Mouse (Mus musculus) midbrain, postnatal 0 days (tissue): Measurements from ENCODE around the gene Msrb3. TPM values are rescaled to one million over a fixed set of nuclear protein-coding genes. Genes with fewer than 3 reads are reported as not detected.

Experiments used
- ATAC-seq: fragments of 200-750 bp; cut with Nextera tagmentation; 2 replicates; pipeline ENCODE4 v1.8.0; 2017; ENCODE audit warnings: moderate number of reproducible peaks, mild to moderate bottlenecking, moderate TSS enrichment, moderate library complexity; ENCODE audit not compliant: low FRiP score
- DNase-seq: peaks from one replicate; pipeline ENCODE4 v3.0.0-alpha.2; 2015; ENCODE audit warnings: low spot score
- H3K27ac ChIP-seq: fragments of 300-500 bp; sonication (generic); 2 replicates; pipeline ENCODE4 v1.5.1; 2014; ENCODE audit warnings: low read depth, mild to moderate bottlenecking, low read length, mixed read lengths
- H3K27me3 ChIP-seq: fragments of 300-500 bp; sonication (generic); 2 replicates; pipeline ENCODE4 v1.6.1; 2014; ENCODE audit warnings: low read length, control low read depth, mixed read lengths; ENCODE audit not compliant: insufficient read depth
- H3K36me3 ChIP-seq: fragments of 300-500 bp; sonication (generic); 2 replicates; pipeline ENCODE4 v1.6.1; 2014; ENCODE audit warnings: low read length, control low read depth, mixed read lengths; ENCODE audit not compliant: insufficient read depth
- H3K4me1 ChIP-seq: fragments of 300-500 bp; sonication (generic); 2 replicates; pipeline ENCODE4 v1.6.1; 2014; ENCODE audit warnings: mild to moderate bottlenecking, control low read depth, antibody characterized with exemption, low read length, mixed read lengths; ENCODE audit not compliant: insufficient read depth
- H3K4me2 ChIP-seq: fragments of 300-500 bp; sonication (generic); 2 replicates; pipeline ENCODE4 v1.6.1; 2014; ENCODE audit warnings: low read depth, mild to moderate bottlenecking, low read length, mixed read lengths; ENCODE audit not compliant: poor library complexity, severe bottlenecking
- H3K4me3 ChIP-seq: fragments of 300-500 bp; sonication (generic); 2 replicates; pipeline ENCODE4 v1.5.1; 2014; ENCODE audit warnings: low read depth, mild to moderate bottlenecking, low read length, moderate library complexity
- H3K9ac ChIP-seq: fragments of 300-500 bp; sonication (generic); replicated peaks from 2 replicates; pipeline ENCODE4 v1.6.1; 2014; ENCODE audit warnings: mild to moderate bottlenecking, low read length, moderate library complexity, mixed read lengths; ENCODE audit not compliant: poor library complexity, severe bottlenecking
- H3K9me3 ChIP-seq: fragments of 300-500 bp; sonication (generic); 2 replicates; pipeline ENCODE4 v1.6.1; 2016; ENCODE audit warnings: low read length, control low read depth
- CTCF ChIP-seq: IDR thresholded peaks from 2 replicates; pipeline ENCODE4 v1.5.1; 2016; ENCODE audit warnings: antibody characterized with exemption, mild to moderate bottlenecking
- WGBS: fragments of 180-500 bp; shearing (Covaris S2); extraction: QIAGEN DNeasy Blood & Tissue Kit; methylation state at CpG from one replicate; pipeline ENCODE4 v1.1.7; 2014; 5-methylcytosine and 5-hydroxymethylcytosine counted together
- polyA plus RNA-seq: library from polyadenylated mRNA; unstranded; fragments of >200 nt; fragmentation: Nextera tagmentation; extraction: Ambion mirVana; gene quantifications from 2 replicates; pipeline ENCODE4 v1.2.1, GENCODE M21; 2015
- total RNA-seq: library from RNA; depleted of rRNA; stranded (reverse); fragments of >200 nt; gene quantifications from 2 replicates; pipeline ENCODE4 v1.2.3, GENCODE M21; 2014

Gene Msrb3
- total and polyA plus RNA-seq, 2 experiments from 2014 or later = 0.72 to 5.6 TPM

GRCm38 (mm10) chr10:120767418-120767817 is 131.5 kb downstream of the Msrb3 start:
- no peak for TF ChIP-seq CTCF
- no peak overlapping the region for H3K9ac ChIP-seq
- DNase-seq (no peak), ATAC-seq (no peak)
- H3K36me3 ChIP-seq = no peaks in the 10 kb centered on the region
- H3K4me3 ChIP-seq = no peak overlapping the region
- H3K4me2 ChIP-seq = no peak overlapping the region
- WGBS = 95% methylated on average over 3 of the region's 3 CpGs
- H3K9me3 ChIP-seq = no peaks in the 10 kb centered on the region
- no peak overlapping the region for H3K27ac ChIP-seq
- H3K27me3 ChIP-seq = no peaks in the 10 kb centered on the region
- no peaks in the 10 kb centered on the region for H3K4me1 ChIP-seq

- no peak for TF ChIP-seq CTCF
- H3K4me3 ChIP-seq = no peak overlapping the region
- 92% methylated on average over 11 of the region's 11 CpGs for WGBS
- H3K27me3 ChIP-seq = no peaks in the 10 kb centered on the region
- no peak overlapping the region for H3K27ac ChIP-seq
- ATAC-seq = no peak
- DNase-seq = no peak
- H3K4me1 ChIP-seq = no peaks in the 10 kb centered on the region
- H3K9me3 ChIP-seq = no peaks in the 10 kb centered on the region
- no peaks in the 10 kb centered on the region for H3K36me3 ChIP-seq
- H3K9ac ChIP-seq = no peak overlapping the region
- H3K4me2 ChIP-seq = no peak overlapping the region
These were observed 133.5 kb downstream of the Msrb3 start for GRCm38 (mm10) chr10:120765398-120765797.

GRCm38 (mm10) chr10:120763656-120764466 is 135.0 kb downstream of the Msrb3 start:
- H3K27me3 ChIP-seq = no peaks in the 10 kb centered on the region
- peak; percentile 64 for DNase-seq
- no peaks in the 10 kb centered on the region for H3K36me3 ChIP-seq
- no peak overlapping the region for H3K4me2 ChIP-seq
- TF ChIP-seq CTCF = no peak
- 52% methylated on average over 13 of the region's 13 CpGs for WGBS
- H3K4me3 ChIP-seq = no peak overlapping the region
- no peak for ATAC-seq
- no peak overlapping the region for H3K9ac ChIP-seq
- no peak overlapping the region for H3K27ac ChIP-seq
- H3K4me1 ChIP-seq = no peaks in the 10 kb centered on the region
- no peaks in the 10 kb centered on the region for H3K9me3 ChIP-seq

GRCm38 (mm10) chr10:120762958-120763357 is 135.9 kb downstream of the Msrb3 start:
- Histone ChIP-seq H3K4me1 (no peaks in the 10 kb centered on the region), H3K27ac (no peak overlapping the region), H3K9ac (no peak overlapping the region), H3K9me3 (no peaks in the 10 kb centered on the region), H3K27me3 (no peaks in the 10 kb centered on the region), H3K4me3 (no peak overlapping the region), H3K36me3 (no peaks in the 10 kb centered on the region), H3K4me2 (no peak overlapping the region)
- TF ChIP-seq CTCF = no peak
- WGBS = 62% methylated on average over 12 of the region's 12 CpGs
- peak; percentile 31 for DNase-seq
- no peak for ATAC-seq

- no peak overlapping the region for H3K4me3 ChIP-seq
- no peak for ATAC-seq
- H3K4me1 ChIP-seq = no peaks in the 10 kb centered on the region
- 0 out of 2 replicates have a peak, but pooled peaks cover 4% of the 10 kb centered on the region for H3K9me3 ChIP-seq
- DNase-seq = no peak
- H3K27me3 ChIP-seq = no peaks in the 10 kb centered on the region
- no peak for TF ChIP-seq CTCF
- H3K27ac ChIP-seq = no peak overlapping the region
- H3K4me2 ChIP-seq = no peak overlapping the region
- WGBS = 87% methylated on average over 12 of the region's 12 CpGs
- H3K9ac ChIP-seq = no peak overlapping the region
- no peaks in the 10 kb centered on the region for H3K36me3 ChIP-seq
These were observed 138.2 kb downstream of the Msrb3 start for GRCm38 (mm10) chr10:120760679-120761078.

GRCm38 (mm10) chr10:120759883-120760282 is 139.0 kb downstream of the Msrb3 start:
- ATAC-seq (no peak), DNase-seq (no peak)
- Histone ChIP-seq H3K27me3 (no peaks in the 10 kb centered on the region), H3K4me3 (no peak overlapping the region), H3K9me3 (0 out of 2 replicates have a peak, but pooled peaks cover 8% of the 10 kb centered on the region), H3K4me1 (no peaks in the 10 kb centered on the region), H3K4me2 (no peak overlapping the region), H3K36me3 (no peaks in the 10 kb centered on the region), H3K9ac (no peak overlapping the region), H3K27ac (no peak overlapping the region)
- WGBS = 92% methylated on average over 6 of the region's 6 CpGs
- no peak for TF ChIP-seq CTCF
